ENCODE assay signal across 21 mouse cellular contexts in genomic region chr19:20577429-20577828, GRCm38 (mm10).
"Had no signal": no experiment of that assay in that cellular context is flagged by ENCODE, and none has a peak within 500 bp of the region (broad histone marks: within the 10 kb centered on the region; RNA-seq: fewer than 3 reads in every experiment).

No protein-coding gene starts in this region.

- H3K4me1 ChIP-seq: hindbrain, embryonic 13.5 days; limb, embryonic 10.5 days; limb, embryonic 13.5 days; liver, embryonic 12.5 days; liver, embryonic 15.5 days; midbrain, embryonic 12.5 days; midbrain, embryonic 15.5 days had no signal

- DNase-seq: kidney, adult 18-20 months; kidney, adult 9 months; kidney, postnatal 25 days; layer of hippocampus, adult 9-11 months; liver; lung, adult 18-20 months; right cerebral cortex, adult 18-20 months; right cerebral cortex, postnatal 14 days; right cerebral cortex, postnatal 4 days; thymus, postnatal 25 days had no signal

- H3K27me3 ChIP-seq: hindbrain, embryonic 13.5 days; limb, embryonic 13.5 days; liver, embryonic 12.5 days; liver, embryonic 15.5 days; midbrain, embryonic 12.5 days; midbrain, embryonic 15.5 days had no signal

- ATAC-seq: hindbrain, embryonic 16.5 days; liver, embryonic 12.5 days; midbrain, embryonic 15.5 days had no signal

- H3K9me3 ChIP-seq: hindbrain, embryonic 13.5 days; limb, embryonic 10.5 days; limb, embryonic 13.5 days; liver, embryonic 12.5 days; liver, embryonic 15.5 days; midbrain, embryonic 12.5 days; midbrain, embryonic 15.5 days had no signal

- H3K4me3 ChIP-seq: hindbrain, embryonic 13.5 days; layer of hippocampus, adult 2 months; limb, embryonic 10.5 days; limb, embryonic 13.5 days; liver, embryonic 12.5 days; liver, embryonic 15.5 days; midbrain, embryonic 12.5 days; midbrain, embryonic 15.5 days; myocyte had no signal

- H3K4me2 ChIP-seq: hindbrain, embryonic 13.5 days; limb, embryonic 13.5 days; liver, embryonic 12.5 days; liver, embryonic 15.5 days; midbrain, embryonic 12.5 days; midbrain, embryonic 15.5 days had no signal

- H3K36me3 ChIP-seq: hindbrain, embryonic 13.5 days; limb, embryonic 10.5 days; limb, embryonic 13.5 days; liver, embryonic 12.5 days; liver, embryonic 15.5 days; midbrain, embryonic 12.5 days; midbrain, embryonic 15.5 days had no signal

- H3K9ac ChIP-seq: hindbrain, embryonic 13.5 days; limb, embryonic 13.5 days; liver, embryonic 12.5 days; liver, embryonic 15.5 days; midbrain, embryonic 12.5 days; midbrain, embryonic 15.5 days had no signal

- H3K27ac ChIP-seq: hindbrain, embryonic 13.5 days; layer of hippocampus, adult 2 months; limb, embryonic 10.5 days; limb, embryonic 13.5 days; liver, embryonic 12.5 days; liver, embryonic 15.5 days; macrophage; midbrain, embryonic 12.5 days; midbrain, embryonic 15.5 days had no signal
